Mouse (Mus musculus): Measurements from ENCODE around the gene Srgap3. TPM values are rescaled to one million over a fixed set of nuclear protein-coding genes. Genes with fewer than 3 reads are reported as not detected.
"Not testable (repeated sequence)": the region's sequence is repeated elsewhere in the genome, so short reads cannot be mapped to it uniquely, and the experiment has no call there.

The Srgap3 gene
- polyA plus RNA-seq, 1 experiment, result 0.01 TPM

GRCm38 (mm10) chr6:112861351-112862297, 85.4 kb downstream of the Srgap3 start:
- Histone ChIP-seq H3K9me3 (ENCODE audit: control insufficient read depth, low read length) (no peaks in the 10 kb centered on the region), H3K4me1 (ENCODE audit: control insufficient read depth) (no peaks in the 10 kb centered on the region), H3K4me3 (replicated peaks) (no peak overlapping the region), H3K27me3 (ENCODE audit: control insufficient read depth) (no peaks in the 10 kb centered on the region), H3K36me3 (ENCODE audit: control insufficient read depth) (no peaks in the 10 kb centered on the region)
- no peak for TF ChIP-seq GATA1 (IDR thresholded peaks at IDR 0.05; ENCODE audit: low read length)

- H3K27me3 ChIP-seq (ENCODE audit: control insufficient read depth); H3K4me3 ChIP-seq (replicated peaks); H3K36me3 ChIP-seq (ENCODE audit: control insufficient read depth); H3K4me1 ChIP-seq (ENCODE audit: control insufficient read depth); H3K9me3 ChIP-seq (ENCODE audit: control insufficient read depth, low read length): not testable (repeated sequence)
Measured at GRCm38 (mm10) chr6:112860290-112860689, 86.8 kb downstream of the Srgap3 start.

GRCm38 (mm10) chr6:112857057-112857456, 90.0 kb downstream of the Srgap3 start:
- H3K9me3 ChIP-seq (ENCODE audit: control insufficient read depth, low read length), result no peaks in the 10 kb centered on the region
- no peaks in the 10 kb centered on the region for H3K27me3 ChIP-seq (ENCODE audit: control insufficient read depth)
- H3K36me3 ChIP-seq (ENCODE audit: control insufficient read depth), result no peaks in the 10 kb centered on the region
- no peak overlapping the region for H3K4me3 ChIP-seq (replicated peaks)
- TF ChIP-seq TAL1 (IDR thresholded peaks at IDR 0.05; ENCODE audit: low read length) (no peak), GATA1 (IDR thresholded peaks at IDR 0.05; ENCODE audit: low read length) (no peak)
- no peaks in the 10 kb centered on the region for H3K4me1 ChIP-seq (ENCODE audit: control insufficient read depth)

GRCm38 (mm10) chr6:112855183-112855582, 91.9 kb downstream of the Srgap3 start:
- Histone ChIP-seq H3K9me3 (ENCODE audit: control insufficient read depth, low read length) (no peaks in the 10 kb centered on the region), H3K4me1 (ENCODE audit: control insufficient read depth) (no peaks in the 10 kb centered on the region), H3K27me3 (ENCODE audit: control insufficient read depth) (no peaks in the 10 kb centered on the region), H3K36me3 (ENCODE audit: control insufficient read depth) (no peaks in the 10 kb centered on the region), H3K4me3 (replicated peaks) (no peak overlapping the region)
- TF ChIP-seq GATA1 (IDR thresholded peaks at IDR 0.05; ENCODE audit: low read length) (no peak), TAL1 (IDR thresholded peaks at IDR 0.05; ENCODE audit: low read length) (no peak)

GRCm38 (mm10) chr6:112852261-112853235, 94.5 kb downstream of the Srgap3 start:
- no peaks in the 10 kb centered on the region for H3K4me1 ChIP-seq (ENCODE audit: control insufficient read depth)

GRCm38 (mm10) chr6:112850745-112851144, 96.3 kb downstream of the Srgap3 start:
- no peaks in the 10 kb centered on the region for H3K36me3 ChIP-seq (ENCODE audit: control insufficient read depth)
- no peaks in the 10 kb centered on the region for H3K4me1 ChIP-seq (ENCODE audit: control insufficient read depth)
- H3K4me3 ChIP-seq (replicated peaks), result no peak overlapping the region
- TF ChIP-seq GATA1 (IDR thresholded peaks at IDR 0.05; ENCODE audit: low read length) (no peak), TAL1 (IDR thresholded peaks at IDR 0.05; ENCODE audit: low read length) (no peak)
- H3K27me3 ChIP-seq (ENCODE audit: control insufficient read depth), result no peaks in the 10 kb centered on the region
- no peaks in the 10 kb centered on the region for H3K9me3 ChIP-seq (ENCODE audit: control insufficient read depth, low read length)

More at GRCm38 (mm10) chr6:112852261-112853235, 94.5 kb downstream of the Srgap3 start:
- no peak for TF ChIP-seq TAL1 (IDR thresholded peaks at IDR 0.05; ENCODE audit: low read length)
- TF ChIP-seq GATA1 (IDR thresholded peaks at IDR 0.05; ENCODE audit: low read length), result no peak
- Histone ChIP-seq H3K4me3 (replicated peaks) (no peak overlapping the region), H3K9me3 (ENCODE audit: control insufficient read depth, low read length) (no peaks in the 10 kb centered on the region), H3K36me3 (ENCODE audit: control insufficient read depth) (no peaks in the 10 kb centered on the region), H3K27me3 (ENCODE audit: control insufficient read depth) (no peaks in the 10 kb centered on the region)

- Histone ChIP-seq H3K27me3 (ENCODE audit: control insufficient read depth) (no peaks in the 10 kb centered on the region), H3K9me3 (ENCODE audit: control insufficient read depth, low read length) (no peaks in the 10 kb centered on the region), H3K4me3 (replicated peaks) (no peak overlapping the region), H3K36me3 (ENCODE audit: control insufficient read depth) (no peaks in the 10 kb centered on the region), H3K4me1 (ENCODE audit: control insufficient read depth) (no peaks in the 10 kb centered on the region)
- TF ChIP-seq TAL1 (IDR thresholded peaks at IDR 0.05; ENCODE audit: low read length), result no peak
- TF ChIP-seq GATA1 (IDR thresholded peaks at IDR 0.05; ENCODE audit: low read length), result no peak
Measured at GRCm38 (mm10) chr6:112848629-112849180, 98.4 kb downstream of the Srgap3 start.

- no peak for TF ChIP-seq TAL1 (IDR thresholded peaks at IDR 0.05; ENCODE audit: low read length)
- TF ChIP-seq GATA1 (IDR thresholded peaks at IDR 0.05; ENCODE audit: low read length), result no peak
- Histone ChIP-seq H3K4me3 (replicated peaks) (no peak overlapping the region), H3K36me3 (ENCODE audit: control insufficient read depth) (no peaks in the 10 kb centered on the region), H3K27me3 (ENCODE audit: control insufficient read depth) (no peaks in the 10 kb centered on the region), H3K9me3 (ENCODE audit: control insufficient read depth, low read length) (no peaks in the 10 kb centered on the region), H3K4me1 (ENCODE audit: control insufficient read depth) (no peaks in the 10 kb centered on the region)
Measured at GRCm38 (mm10) chr6:112846863-112847262, 100.2 kb downstream of the Srgap3 start.

GRCm38 (mm10) chr6:112842426-112842825, 104.6 kb downstream of the Srgap3 start:
- no peak overlapping the region for H3K4me3 ChIP-seq (replicated peaks)
- no peaks in the 10 kb centered on the region for H3K27me3 ChIP-seq (ENCODE audit: control insufficient read depth)
- no peak for TF ChIP-seq TAL1 (IDR thresholded peaks at IDR 0.05; ENCODE audit: low read length)
- no peak for TF ChIP-seq GATA1 (IDR thresholded peaks at IDR 0.05; ENCODE audit: low read length)
- no peaks in the 10 kb centered on the region for H3K4me1 ChIP-seq (ENCODE audit: control insufficient read depth)
- no peaks in the 10 kb centered on the region for H3K9me3 ChIP-seq (ENCODE audit: control insufficient read depth, low read length)
- no peaks in the 10 kb centered on the region for H3K36me3 ChIP-seq (ENCODE audit: control insufficient read depth)

All from erythroblast, embryonic 14.5 days (primary cell).